Mouse (Mus musculus) frontal cortex, postnatal 25 days (tissue): Measurements from ENCODE around the gene Eif4g3.

Experiments used
- DNase-seq, 2 experiments: peaks; one replicate each; pipeline ENCODE4 v3.0.0; 2022; ENCODE audit warnings: low spot score in 2 of 2

Eif4g3 gene

GRCm38 (mm10) chr4:138160918-138161317 is 168.1 kb downstream of the Eif4g3 start:
- DNase-seq: no peak

GRCm38 (mm10) chr4:138161550-138161949 is 168.7 kb downstream of the Eif4g3 start:
- DNase-seq: no peak

- no peak for DNase-seq
These were observed 171.0 kb downstream of the Eif4g3 start for GRCm38 (mm10) chr4:138163836-138164235.

- DNase-seq: no peak
These were observed 172.0 kb downstream of the Eif4g3 start for GRCm38 (mm10) chr4:138164860-138165259.

- DNase-seq: no peak
These were observed 173.7 kb downstream of the Eif4g3 start for GRCm38 (mm10) chr4:138166519-138166918.

GRCm38 (mm10) chr4:138168162-138168561 is 175.3 kb downstream of the Eif4g3 start:
- no peak for DNase-seq

- no peak for DNase-seq
These were observed 176.6 kb downstream of the Eif4g3 start for GRCm38 (mm10) chr4:138169420-138169819.

- DNase-seq: no peak
These were observed 179.9 kb downstream of the Eif4g3 start for GRCm38 (mm10) chr4:138172686-138173085.

GRCm38 (mm10) chr4:138179391-138179790 is 186.6 kb downstream of the Eif4g3 start:
- no peak for DNase-seq

- no peak for DNase-seq
These were observed 187.9 kb downstream of the Eif4g3 start for GRCm38 (mm10) chr4:138180719-138181118.

- no peak for DNase-seq
These were observed 191.2 kb downstream of the Eif4g3 start for GRCm38 (mm10) chr4:138184056-138184455.

GRCm38 (mm10) chr4:138184573-138184981 is 191.8 kb downstream of the Eif4g3 start:
- DNase-seq: no peak

- no peak for DNase-seq
These were observed 193.1 kb downstream of the Eif4g3 start for GRCm38 (mm10) chr4:138185961-138186360.

GRCm38 (mm10) chr4:138187995-138188394 is 195.2 kb downstream of the Eif4g3 start:
- no peak for DNase-seq

- DNase-seq: no peak
These were observed 199.7 kb downstream of the Eif4g3 start for GRCm38 (mm10) chr4:138192561-138192960.

- DNase-seq: no peak
These were observed 207.9 kb downstream of the Eif4g3 start for GRCm38 (mm10) chr4:138200769-138201168.

- no peak for DNase-seq
These were observed 208.9 kb downstream of the Eif4g3 start for GRCm38 (mm10) chr4:138201696-138202095.

- DNase-seq: no peak
These were observed 217.3 kb downstream of the Eif4g3 start for GRCm38 (mm10) chr4:138210116-138210515.

GRCm38 (mm10) chr4:138213861-138214260 is 221.0 kb downstream of the Eif4g3 start:
- no peak for DNase-seq

GRCm38 (mm10) chr4:138215671-138216199 is 222.9 kb downstream of the Eif4g3 start:
- no peak for DNase-seq

- peak; percentile 50 to 59 for DNase-seq
These were observed 223.5 kb downstream of the Eif4g3 start, which contains the start of gene Hp1bp3 for GRCm38 (mm10) chr4:138216200-138216890. TSS of gene Hp1bp3 (plus strand) at chr4:138216296.

GRCm38 (mm10) chr4:138216891-138217392 is 224.1 kb downstream of the Eif4g3 start:
- DNase-seq: peak; percentile 94

GRCm38 (mm10) chr4:138217441-138217840 is 224.6 kb downstream of the Eif4g3 start:
- DNase-seq: peak; percentile 23 to 35
